Mouse (Mus musculus) megakaryocyte, embryonic 14.5 days (primary cell): ENCODE measurements at regions not wholly inside any gene's neighbourhood (a gene's known extent, or its start where the extent isn't known, plus 50 kb on each side); places are given as distances from the start of the nearest gene placed in this dataset.

Experiments used
- H3K27me3 ChIP-seq: replicated peaks from 2 replicates; pipeline ENCODE3; 2012; ENCODE audit warnings: inconsistent platforms
- H3K36me3 ChIP-seq: replicated peaks from 2 replicates; pipeline ENCODE3; 2012; ENCODE audit warnings: low read length, inconsistent platforms, mixed read lengths
- H3K4me1 ChIP-seq: 2 replicates; pipeline ENCODE4 v1.6.1; 2012; ENCODE audit warnings: inconsistent platforms
- H3K4me3 ChIP-seq: replicated peaks from 2 replicates; pipeline ENCODE3; 2012; ENCODE audit warnings: moderate library complexity, mild to moderate bottlenecking, inconsistent platforms
- H3K9me3 ChIP-seq: 2 replicates; pipeline ENCODE4 v1.6.1; 2012; ENCODE audit warnings: inconsistent platforms
- FLI1 ChIP-seq: IDR thresholded peaks from 2 replicates; pipeline ENCODE4 v1.6.1; 2012; ENCODE audit warnings: low read length, inconsistent platforms, mixed read lengths
- GATA1 ChIP-seq: IDR thresholded peaks from 3 replicates; pipeline ENCODE4 v1.6.1; 2012; ENCODE audit warnings: mixed read lengths, low read length, inconsistent platforms, borderline replicate concordance

GRCm38 (mm10) chr19:56099725-56100124 is 187.2 kb upstream of the Habp2 start:
- no peaks in the 10 kb centered on the region for H3K27me3 ChIP-seq
- TF ChIP-seq FLI1: no peak
- TF ChIP-seq GATA1: no peak
- H3K4me3 ChIP-seq: no peak overlapping the region
- H3K36me3 ChIP-seq: no peaks in the 10 kb centered on the region
- peaks cover 36% of the 10 kb centered on the region for H3K9me3 ChIP-seq
- H3K4me1 ChIP-seq: no peaks in the 10 kb centered on the region

- H3K9me3 ChIP-seq: peaks cover 36% of the 10 kb centered on the region
- no peak overlapping the region for H3K4me3 ChIP-seq
- no peak for TF ChIP-seq FLI1
- no peak for TF ChIP-seq GATA1
- H3K27me3 ChIP-seq: no peaks in the 10 kb centered on the region
- no peaks in the 10 kb centered on the region for H3K36me3 ChIP-seq
- no peaks in the 10 kb centered on the region for H3K4me1 ChIP-seq
These were observed 186.6 kb upstream of the Habp2 start for GRCm38 (mm10) chr19:56100131-56100872.

GRCm38 (mm10) chr19:56102454-56103080 is 184.4 kb upstream of the Habp2 start:
- peaks cover 38% of the 10 kb centered on the region for H3K9me3 ChIP-seq
- no peaks in the 10 kb centered on the region for H3K36me3 ChIP-seq
- H3K4me3 ChIP-seq: no peak overlapping the region
- no peaks in the 10 kb centered on the region for H3K27me3 ChIP-seq
- TF ChIP-seq GATA1 (no peak), FLI1 (no peak)
- no peaks in the 10 kb centered on the region for H3K4me1 ChIP-seq

GRCm38 (mm10) chr19:56105073-56105451 is 181.9 kb upstream of the Habp2 start:
- H3K36me3 ChIP-seq: no peaks in the 10 kb centered on the region
- TF ChIP-seq FLI1: no peak
- no peak for TF ChIP-seq GATA1

GRCm38 (mm10) chr19:56105452-56106091 is 181.4 kb upstream of the Habp2 start:
- Histone ChIP-seq H3K4me1 (no peaks in the 10 kb centered on the region), H3K27me3 (no peaks in the 10 kb centered on the region)
- TF ChIP-seq GATA1: no peak
- no peak for TF ChIP-seq FLI1

More at GRCm38 (mm10) chr19:56105073-56105451, 181.9 kb upstream of the Habp2 start:
- Histone ChIP-seq H3K4me1 (no peaks in the 10 kb centered on the region), H3K9me3 (peaks cover 22% of the 10 kb centered on the region), H3K4me3 (no peak overlapping the region), H3K27me3 (no peaks in the 10 kb centered on the region)

GRCm38 (mm10) chr19:56108796-56109195 is 178.1 kb upstream of the Habp2 start:
- no peak overlapping the region for H3K4me3 ChIP-seq
- no peaks in the 10 kb centered on the region for H3K4me1 ChIP-seq
- peaks cover 10% of the 10 kb centered on the region; the same call in 1 of the 2 replicates for H3K9me3 ChIP-seq
- TF ChIP-seq GATA1 (no peak), FLI1 (no peak)
- no peaks in the 10 kb centered on the region for H3K27me3 ChIP-seq
- H3K36me3 ChIP-seq: no peaks in the 10 kb centered on the region

More at GRCm38 (mm10) chr19:56105452-56106091, 181.4 kb upstream of the Habp2 start:
- Histone ChIP-seq H3K36me3 (no peaks in the 10 kb centered on the region), H3K9me3 (peaks cover 18% of the 10 kb centered on the region), H3K4me3 (no peak overlapping the region)

GRCm38 (mm10) chr19:56115552-56116284 is 171.2 kb upstream of the Habp2 start:
- TF ChIP-seq FLI1: no peak
- no peak for TF ChIP-seq GATA1
- Histone ChIP-seq H3K4me1 (no peaks in the 10 kb centered on the region), H3K36me3 (no peaks in the 10 kb centered on the region), H3K27me3 (no peaks in the 10 kb centered on the region), H3K4me3 (no peak overlapping the region), H3K9me3 (peaks cover 20% of the 10 kb centered on the region)

GRCm38 (mm10) chr19:56116285-56116680 is 170.7 kb upstream of the Habp2 start:
- H3K27me3 ChIP-seq: no peaks in the 10 kb centered on the region
- H3K9me3 ChIP-seq: peaks cover 25% of the 10 kb centered on the region
- H3K4me1 ChIP-seq: no peaks in the 10 kb centered on the region
- no peaks in the 10 kb centered on the region for H3K36me3 ChIP-seq
- TF ChIP-seq GATA1 (no peak), FLI1 (no peak)
- no peak overlapping the region for H3K4me3 ChIP-seq

GRCm38 (mm10) chr19:56120723-56121122 is 166.2 kb upstream of the Habp2 start:
- H3K27me3 ChIP-seq: no peaks in the 10 kb centered on the region

More at GRCm38 (mm10) chr19:56120723-56121122, 166.2 kb upstream of the Habp2 start:
- H3K4me1 ChIP-seq: no peaks in the 10 kb centered on the region
- TF ChIP-seq FLI1 (no peak), GATA1 (no peak)
- H3K4me3 ChIP-seq: no peak overlapping the region
- H3K9me3 ChIP-seq: peaks cover 51% of the 10 kb centered on the region
- H3K36me3 ChIP-seq: no peaks in the 10 kb centered on the region
